ENCODE assay signal across 17 mouse cellular contexts in the genomic region with DNA sequence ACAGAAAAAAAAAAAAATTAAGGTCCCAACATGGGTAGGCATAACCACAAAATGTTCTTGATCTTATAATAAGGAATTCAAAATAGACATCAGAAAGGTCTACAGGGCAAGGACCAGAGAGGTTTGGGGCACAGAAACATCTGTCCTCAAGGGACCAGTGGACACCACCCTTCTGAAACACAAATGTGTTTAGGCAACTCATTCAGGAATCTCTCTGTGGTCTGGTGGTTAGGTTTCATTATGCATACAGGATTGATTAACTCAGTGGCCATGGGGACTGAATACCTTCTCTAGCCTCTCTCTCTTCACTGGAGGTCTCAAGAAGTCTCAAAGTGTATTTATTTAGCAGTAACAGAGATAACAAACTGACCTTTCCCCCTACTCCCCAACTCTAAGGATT.
"Had no signal": no experiment of that assay in that cellular context is flagged by ENCODE, and none has a peak within 500 bp of the region (broad histone marks: within the 10 kb centered on the region; RNA-seq: fewer than 3 reads in every experiment).

No protein-coding gene starts in this region.

- H3K9me3 ChIP-seq: neural tube, embryonic 12.5 days; stomach, embryonic 15.5 days had no signal

- H3K4me2 ChIP-seq: neural tube, embryonic 12.5 days; neural tube, embryonic 13.5 days; neural tube, embryonic 15.5 days; stomach, embryonic 15.5 days had no signal

- H3K36me3 ChIP-seq: neural tube, embryonic 12.5 days; neural tube, embryonic 13.5 days; neural tube, embryonic 15.5 days; stomach, embryonic 15.5 days had no signal

- H3K4me1 ChIP-seq: neural tube, embryonic 12.5 days; neural tube, embryonic 13.5 days; neural tube, embryonic 15.5 days; stomach, embryonic 15.5 days had no signal

- DNase-seq: retina, postnatal 1 day; right cerebral cortex, adult 18-20 months; right cerebral cortex, postnatal 14 days; right cerebral cortex, postnatal 25 days; right cerebral cortex, postnatal 4 days; spleen, adult 18-20 months; thymus, adult 18-20 months; thymus, adult 2 months; thymus, postnatal 14 days; thymus, postnatal 25 days; thymus, postnatal 36 days; thymus, postnatal 4 days had no signal

- H3K27me3 ChIP-seq: neural tube, embryonic 12.5 days; neural tube, embryonic 13.5 days; neural tube, embryonic 15.5 days; stomach, embryonic 15.5 days had no signal

- H3K27ac ChIP-seq: neural tube, embryonic 12.5 days; neural tube, embryonic 13.5 days; neural tube, embryonic 15.5 days; stomach, embryonic 15.5 days; stomach, postnatal 0 days had no signal

- H3K9ac ChIP-seq: neural tube, embryonic 12.5 days; neural tube, embryonic 13.5 days; neural tube, embryonic 15.5 days; stomach, embryonic 15.5 days had no signal

- H3K4me3 ChIP-seq: neural tube, embryonic 12.5 days; neural tube, embryonic 13.5 days; neural tube, embryonic 15.5 days; stomach, embryonic 15.5 days had no signal
